Mouse (Mus musculus): Measurements from ENCODE around the gene Ciapin1. TPM values are rescaled to one million over a fixed set of nuclear protein-coding genes. Genes with fewer than 3 reads are reported as not detected.

The Ciapin1 gene
- polyA plus RNA-seq, 1 experiment, result 37.6 TPM

- peaks cover 95% of the 10 kb centered on the region for H3K27me3 ChIP-seq (ENCODE audit: control insufficient read depth)
Measured at GRCm38 (mm10) chr8:94770945-94771344, 67.2 kb downstream of the Ciapin1 start.

More at GRCm38 (mm10) chr8:94770945-94771344, 67.2 kb downstream of the Ciapin1 start:
- no peak for TF ChIP-seq GATA1 (IDR thresholded peaks at IDR 0.05; ENCODE audit: low read length)
- Histone ChIP-seq H3K36me3 (ENCODE audit: control insufficient read depth) (no peaks in the 10 kb centered on the region), H3K4me1 (ENCODE audit: control insufficient read depth) (peaks cover 8% of the 10 kb centered on the region), H3K4me3 (replicated peaks) (no peak overlapping the region), H3K9me3 (ENCODE audit: control insufficient read depth, low read length) (peaks cover 6% of the 10 kb centered on the region; the same call in 1 of the 2 replicates)

Other genes starting within 250 kb of the Ciapin1 start
- 0.28 and 0.41 TPM in 2 replicates for gene Rspry1, start 236.4 kb downstream of the Ciapin1 start, polyA plus RNA-seq (2012)
- 0.93 and 3.9 TPM in 2 replicates for gene Fam192a, start 236.4 kb downstream of the Ciapin1 start, polyA plus RNA-seq (2012)
- gene Arl2bp, start 171.8 kb downstream of the Ciapin1 start, polyA plus RNA-seq (2012), result 2.4 and 3.1 TPM in 2 replicates
- not detected in 2 replicates for gene Pllp, start 142.1 kb downstream of the Ciapin1 start, polyA plus RNA-seq (2012)
- gene Ccl22, start 92.8 kb downstream of the Ciapin1 start, polyA plus RNA-seq (2012), result 0.09 and 0.23 TPM in 2 replicates
- gene Cx3cl1, start 66.3 kb downstream of the Ciapin1 start, polyA plus RNA-seq (2012), result 0.01 TPM in 1 of 2 replicates, not detected in the other
- not detected in 2 replicates for gene Ccl17, start 27.9 kb downstream of the Ciapin1 start, polyA plus RNA-seq (2012)
- gene Coq9, start within 50 bp of the Ciapin1 start, polyA plus RNA-seq (2012), result 6.4 and 9.5 TPM in 2 replicates
- 3.5 and 4.1 TPM in 2 replicates for gene Polr2c, start 19.1 kb upstream of the Ciapin1 start, polyA plus RNA-seq (2012)
- 11.8 and 12.5 TPM in 2 replicates for gene Dok4, start 38.0 kb upstream of the Ciapin1 start, polyA plus RNA-seq (2012)
- 0.02 and 0.06 TPM in 2 replicates for gene Ccdc102a, start 79.7 kb upstream of the Ciapin1 start, polyA plus RNA-seq (2012)
- gene Adgrg5, start 85.3 kb upstream of the Ciapin1 start, polyA plus RNA-seq (2012), result 0.03 TPM in 1 of 2 replicates, not detected in the other
- 14.3 and 18.4 TPM in 2 replicates for gene Adgrg1, start 136.4 kb upstream of the Ciapin1 start, polyA plus RNA-seq (2012)
- gene Adgrg3, start 179.3 kb upstream of the Ciapin1 start, polyA plus RNA-seq (2012), result 0.08 and 0.17 TPM in 2 replicates
- gene Drc7, start 216.7 kb upstream of the Ciapin1 start, polyA plus RNA-seq (2012), result not detected in 2 replicates
- gene Katnb1, start 242.8 kb upstream of the Ciapin1 start, polyA plus RNA-seq (2012), result 2.6 and 3.9 TPM in 2 replicates

All from erythroblast, embryonic 14.5 days (primary cell).